Mouse (Mus musculus): Measurements from ENCODE around the gene Ascl1.

GRCm38 (mm10) chr10:87520401-87521116 is 27.1 kb upstream of the Ascl1 start:
- TF ChIP-seq CTCF (IDR thresholded peaks at IDR 0.05; ENCODE audit: low read depth, low read length), result no peak
- TF ChIP-seq EP300 (IDR thresholded peaks at IDR 0.05; ENCODE audit: insufficient read depth, low read depth, low read length), result no peak
